Mouse (Mus musculus) kidney, adult 2 months (tissue): ENCODE data around the gene Csn1s1.

Experiments used
- CTCF ChIP-seq: fragments of 200-500 bp; conservative IDR thresholded peaks from 2 replicates; pipeline ENCODE4 v1.5.1; 2011; ENCODE audit warnings: low read depth, mild to moderate bottlenecking, control low read depth, low read length, moderate library complexity, mixed read lengths; ENCODE audit not compliant: insufficient read depth, insufficient read length
- POLR2A ChIP-seq: fragments of 200-500 bp; IDR thresholded peaks from one replicate; pipeline ENCODE4 v1.6.1; 2011; ENCODE audit warnings: low read depth, low read length, control low read depth

- TF ChIP-seq CTCF (no peak), POLR2A (no peak)
Measured at GRCm38 (mm10) chr5:87705891-87706290, 39.9 kb downstream of the Csn1s1 start.
